Comparison of ENCODE assay signal across 8 mouse cellular contexts in genomic region chr3:108880544-108881507, GRCm38 (mm10). TPM values are rescaled to one million over a fixed set of nuclear protein-coding genes. Genes with fewer than 3 reads are reported as not detected.
DNase-seq lines count a peak whose midpoint lies in the region; ATAC-seq and TF ChIP-seq lines count a peak whose summit lies in the region.

No protein-coding gene starts in this region.

- DNase-seq in liver = peak; percentile 15
- no peak for DNase-seq in liver, embryonic 11.5 days (ENCODE audit: low spot score)
- DNase-seq in right cerebral cortex, postnatal 36 days (ENCODE audit: low spot score in 2 of 2) = peak; percentile 17 to 18
- no peak for DNase-seq in urinary bladder, postnatal 10 days (ENCODE audit: low spot score)
- DNase-seq in gastrocnemius, adult 18-20 months (ENCODE audit: low spot score) = no peak

- no peak for TF ChIP-seq POLR2A in bone marrow, adult 2 months (IDR thresholded peaks at IDR 0.05; ENCODE audit: borderline replicate concordance, control insufficient read depth, low read depth, low read length)

- no peak overlapping the region for H3K4me3 ChIP-seq in liver, embryonic 11.5 days (ENCODE audit: low read depth, low read length)
- peak overlapping the region; percentile 62 for H3K4me3 ChIP-seq in bone marrow, adult 2 months (replicated peaks; ENCODE audit: control insufficient read depth, low read depth, low read length)
- H3K4me3 ChIP-seq in lung, embryonic 16.5 days (ENCODE audit: low read length) = 0 out of 2 replicates have a peak overlapping the region, but pooled peaks have one; percentile 15

- no peaks in the 10 kb centered on the region for H3K9me3 ChIP-seq in liver, embryonic 11.5 days (ENCODE audit: control insufficient read depth, low read length)
- H3K9me3 ChIP-seq in lung, embryonic 16.5 days (ENCODE audit: control insufficient read depth, low read length) = no peaks in the 10 kb centered on the region

- whole genome bisulfite sequencing in liver, embryonic 11.5 days = 61% methylated on average over 28 of the region's 28 CpGs
- WGBS in bone marrow, adult 2 months = 50% methylated on average over 28 of the region's 28 CpGs
- 26% methylated on average over 28 of the region's 28 CpGs for WGBS in lung, embryonic 16.5 days

- TF ChIP-seq CTCF in bone marrow, adult 2 months (IDR thresholded peaks at IDR 0.05; ENCODE audit: control insufficient read depth, insufficient read depth, low read length) = no peak

- ATAC-seq in liver, embryonic 11.5 days (replicated peaks; ENCODE audit: low FRiP score) = no peak
- ATAC-seq in inflammation-experienced regulatory T-cells, adult 6 months = peak; percentile 97
- ATAC-seq in lung, embryonic 16.5 days (ENCODE audit: low read depth) = peak; percentile 83

- H3K27ac ChIP-seq in liver, embryonic 11.5 days (ENCODE audit: low read depth, low read length) = no peak overlapping the region
- H3K27ac ChIP-seq in bone marrow, adult 2 months (ENCODE audit: control insufficient read depth, insufficient read depth, low read depth, low read length, poor library complexity) = peak overlapping the region; percentile 62
- H3K27ac ChIP-seq in lung, embryonic 16.5 days (ENCODE audit: low read length) = peak overlapping the region; percentile 86

- no peak overlapping the region for H3K4me2 ChIP-seq in liver, embryonic 11.5 days
- H3K4me2 ChIP-seq in lung, embryonic 16.5 days (ENCODE audit: low read depth, low read length) = peak overlapping the region; percentile 46

- H3K36me3 ChIP-seq in liver, embryonic 11.5 days (ENCODE audit: control insufficient read depth, insufficient read depth, low read length) = no peaks in the 10 kb centered on the region
- H3K36me3 ChIP-seq in lung, embryonic 16.5 days (ENCODE audit: control insufficient read depth, insufficient read depth, low read length) = no peaks in the 10 kb centered on the region

- H3K9ac ChIP-seq in liver, embryonic 11.5 days (ENCODE audit: low read depth, low read length) = no peak overlapping the region
- peak overlapping the region; percentile 43 for H3K9ac ChIP-seq in lung, embryonic 16.5 days (ENCODE audit: low read length)

- no peaks in the 10 kb centered on the region for H3K27me3 ChIP-seq in liver, embryonic 11.5 days (replicated peaks; ENCODE audit: control insufficient read depth, insufficient read depth, low read length)
- no peaks in the 10 kb centered on the region for H3K27me3 ChIP-seq in lung, embryonic 16.5 days (ENCODE audit: control insufficient read depth, insufficient read depth, low read depth, low read length)

- peaks cover 10% of the 10 kb centered on the region for H3K4me1 ChIP-seq in liver, embryonic 11.5 days (replicated peaks; ENCODE audit: control insufficient read depth, insufficient read depth, low read length)
- peaks cover 3% of the 10 kb centered on the region; the same call in 1 of the 2 replicates for H3K4me1 ChIP-seq in bone marrow, adult 2 months (ENCODE audit: control insufficient read depth, insufficient read depth, low read length)
- H3K4me1 ChIP-seq in lung, embryonic 16.5 days (replicated peaks; ENCODE audit: control insufficient read depth, insufficient read depth, low read length) = peaks cover 19% of the 10 kb centered on the region

RNA-seq across cellular contexts. Expression of gene Fndc7, which starts 9.0 kb away (rescaled TPM):
- 0.18 TPM in 1 of 2 replicates, not detected in the other for polyA plus RNA-seq in liver, embryonic 11.5 days (2014; fragmentation: Nextera tagmentation; extraction: Ambion mirVana)
- not detected in 2 replicates for polyA plus RNA-seq in bone marrow, adult 2 months (2011; ENCODE audit: insufficient read depth, insufficient read length, low replicate concordance, missing spikeins)
- under 1 TPM in 1 of 3 experiments, not detected in 2; 0.21 TPM for polyA plus RNA-seq in inflammation-experienced regulatory T-cells, adult 6 months (2017; shearing (Covaris generic))
- polyA plus RNA-seq in lung, embryonic 16.5 days (2015; fragmentation: Nextera tagmentation; extraction: Ambion mirVana) = 0.82 and 1.1 TPM in 2 replicates
- total RNA-seq in gastrocnemius, adult 18-20 months (2021) = not detected

RNA-seq across cellular contexts. Expression of gene Prpf38b, which starts 30.7 kb away (rescaled TPM):
- polyA plus RNA-seq in liver, embryonic 11.5 days (2014; fragmentation: Nextera tagmentation; extraction: Ambion mirVana) = 61.0 and 69.3 TPM in 2 replicates
- 160 and 184 TPM in 2 replicates for polyA plus RNA-seq in bone marrow, adult 2 months (2011; ENCODE audit: insufficient read depth, insufficient read length, low replicate concordance, missing spikeins)
- 100 to 1,000 TPM in 2 of 3 experiments, 10 to 100 TPM in 1; 89.4 to 147 (median 131) TPM for polyA plus RNA-seq in inflammation-experienced regulatory T-cells, adult 6 months (2017; shearing (Covaris generic))
- 67.8 and 69.6 TPM in 2 replicates for polyA plus RNA-seq in lung, embryonic 16.5 days (2015; fragmentation: Nextera tagmentation; extraction: Ambion mirVana)
- total RNA-seq in gastrocnemius, adult 18-20 months (2021) = 10 to 100 TPM; 12.7 to 17.3 TPM

RNA-seq across cellular contexts. Expression of gene Stxbp3, which starts 40.5 kb away (rescaled TPM):
- 35.1 and 35.6 TPM in 2 replicates for polyA plus RNA-seq in liver, embryonic 11.5 days (2014; fragmentation: Nextera tagmentation; extraction: Ambion mirVana)
- polyA plus RNA-seq in bone marrow, adult 2 months (2011; ENCODE audit: insufficient read depth, insufficient read length, low replicate concordance, missing spikeins) = 11.0 and 13.3 TPM in 2 replicates
- 10 to 100 TPM; 72.7 to 91.3 (median 78.2) TPM for polyA plus RNA-seq in inflammation-experienced regulatory T-cells, adult 6 months (2017; shearing (Covaris generic))
- polyA plus RNA-seq in lung, embryonic 16.5 days (2015; fragmentation: Nextera tagmentation; extraction: Ambion mirVana) = 50.7 and 51.5 TPM in 2 replicates
- total RNA-seq in gastrocnemius, adult 18-20 months (2021) = 10 to 100 TPM; 37.0 to 39.0 TPM

RNA-seq across cellular contexts. Expression of gene Henmt1, which starts 58.8 kb away (rescaled TPM):
- polyA plus RNA-seq in liver, embryonic 11.5 days (2014; fragmentation: Nextera tagmentation; extraction: Ambion mirVana) = 0.29 and 0.30 TPM in 2 replicates
- not detected in 2 replicates for polyA plus RNA-seq in bone marrow, adult 2 months (2011; ENCODE audit: insufficient read depth, insufficient read length, low replicate concordance, missing spikeins)
- polyA plus RNA-seq in inflammation-experienced regulatory T-cells, adult 6 months (2017; shearing (Covaris generic)) = under 1 TPM in 1 of 3 experiments, not detected in 2; 0.60 TPM
- polyA plus RNA-seq in lung, embryonic 16.5 days (2015; fragmentation: Nextera tagmentation; extraction: Ambion mirVana) = 0.33 and 0.43 TPM in 2 replicates
- total RNA-seq in gastrocnemius, adult 18-20 months (2021) = not detected

RNA-seq across cellular contexts. Expression of gene Gm9857, which starts 59.4 kb away (rescaled TPM):
- polyA plus RNA-seq in liver, embryonic 11.5 days (2014; fragmentation: Nextera tagmentation; extraction: Ambion mirVana) = not detected in 2 replicates
- polyA plus RNA-seq in bone marrow, adult 2 months (2011; ENCODE audit: insufficient read depth, insufficient read length, low replicate concordance, missing spikeins) = not detected in 2 replicates
- not detected for polyA plus RNA-seq in inflammation-experienced regulatory T-cells, adult 6 months (2017; shearing (Covaris generic))
- not detected in 2 replicates for polyA plus RNA-seq in lung, embryonic 16.5 days (2015; fragmentation: Nextera tagmentation; extraction: Ambion mirVana)
- total RNA-seq in gastrocnemius, adult 18-20 months (2021) = not detected

Comparison
In these comparisons a context has a peak if more than half of its experiments do, and no peak if none do; other contexts are left out.
1. DNase-seq: peak in liver (single experiment) and right cerebral cortex, postnatal 36 days (2 of 2); none in liver, embryonic 11.5 days (single experiment), urinary bladder, postnatal 10 days (single experiment) and gastrocnemius, adult 18-20 months (single experiment).